Mouse (Mus musculus) adipose tissue, adult 10 weeks (tissue): ENCODE data around the gene Efnb1. TPM values are rescaled to one million over a fixed set of nuclear protein-coding genes. Genes with fewer than 3 reads are reported as not detected.

Experiments used
- polyA plus RNA-seq: library from polyadenylated mRNA; stranded (reverse); fragments of 350-450 nt; fragmentation: Illumina TruSeq; extraction: RNeasy Lipid Tissue Mini Kit (QIAGEN cat#74804); gene quantifications from one replicate; pipeline ENCODE4 v1.2.3, GENCODE M21; 2014; ENCODE audit warnings: low read depth, low replicate concordance

Efnb1 gene
- 25.9 TPM for polyA plus RNA-seq

DNA sequence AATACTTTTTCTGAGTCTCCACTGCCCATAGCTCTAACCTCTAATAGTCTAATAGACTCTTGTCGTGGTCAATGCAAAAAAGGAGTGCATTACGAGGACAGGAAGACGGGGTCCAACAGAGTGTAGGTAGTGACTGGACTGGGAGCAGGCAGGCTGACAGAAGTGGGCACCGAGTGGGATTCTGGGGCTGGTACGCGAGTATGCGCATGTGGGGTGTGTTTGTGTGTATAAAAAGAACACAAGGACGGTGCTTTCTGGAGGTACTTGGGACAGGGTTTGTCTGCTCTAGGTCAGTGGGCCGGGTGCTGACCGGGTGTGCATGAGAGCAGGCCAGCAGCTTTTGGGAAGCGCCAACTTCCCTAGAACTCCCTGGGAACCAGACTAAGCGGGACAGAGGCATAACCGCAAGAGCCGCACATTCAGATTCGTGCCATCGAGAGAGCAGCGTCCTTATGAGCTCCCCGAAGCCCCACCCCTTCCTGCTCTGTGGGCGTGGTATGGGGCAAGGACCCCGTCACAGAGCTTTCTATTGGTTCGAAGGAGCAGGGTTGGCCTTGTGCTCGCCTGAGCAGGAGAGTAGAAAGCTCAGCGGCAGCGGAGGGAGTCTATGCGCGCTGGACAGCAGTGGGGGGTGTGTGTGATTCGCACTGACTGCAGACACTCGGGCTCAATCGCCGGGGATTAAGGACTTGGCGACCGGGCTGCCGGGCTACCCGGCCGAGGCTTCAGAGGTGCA, at the start of gene Efnb1:
TSS of gene Efnb1 (plus strand) at position 608 of the 736 bp plus-strand sequence.

Other genes with a start within 250 kb of the Efnb1 start
- gene Ophn1, start 245.1 kb upstream of the Efnb1 start, polyA plus RNA-seq, result 17.8 TPM
- 37.7 TPM for gene Yipf6, start 199.8 kb upstream of the Efnb1 start, polyA plus RNA-seq
- 19.2 TPM for gene Stard8, start 132.9 kb upstream of the Efnb1 start, polyA plus RNA-seq